Mouse (Mus musculus) gastrocnemius, postnatal 14 days (tissue): ENCODE measurements around the gene Atxn1l. TPM values are rescaled to one million over a fixed set of nuclear protein-coding genes. Genes with fewer than 3 reads are reported as not detected.
A peak's percentile ranks its signal among the peaks of the same experiment; 100 is the strongest.

Experiments
- DNase-seq: peaks from one replicate; pipeline ENCODE4 v3.0.0; 2021; ENCODE audit warnings: mixed read lengths
- intact Hi-C: fragments of 180-260 bp; cut with DNase I; formaldehyde crosslinking; loops from one replicate; pipeline ENCODE4 v1.15.1; 2025; ENCODE audit warnings: low total_unique reads
- total RNA-seq, 2 experiments: library from RNA; stranded (reverse); gene quantifications; 2 replicates each; pipeline ENCODE4 v1.2.3; 2021

Atxn1l gene
- total RNA-seq, 2 experiments from 2014 or later: 17.2 to 20.8 TPM

GRCm38 (mm10) chr8:109738049-109738380, 476 bp upstream of the Atxn1l start:
- intact Hi-C loops: no loop called here

GRCm38 (mm10) chr8:109736819-109737218, 720 bp downstream of the Atxn1l start:
- intact Hi-C loops: no loop called here
- no peak for DNase-seq

More at GRCm38 (mm10) chr8:109738049-109738380, 476 bp upstream of the Atxn1l start:
- DNase-seq: no peak

- intact Hi-C loops: no loop called here
- DNase-seq: no peak
Measured at GRCm38 (mm10) chr8:109734018-109734417, 3.5 kb downstream of the Atxn1l start.

GRCm38 (mm10) chr8:109731012-109731411, 6.5 kb downstream of the Atxn1l start:
- intact Hi-C loops: no loop called here
- no peak for DNase-seq

GRCm38 (mm10) chr8:109725106-109725505, 12.4 kb downstream of the Atxn1l start:
- DNase-seq: no peak
- intact Hi-C loops: no loop called here

GRCm38 (mm10) chr8:109714961-109715360, 22.6 kb downstream of the Atxn1l start:
- intact Hi-C loops: loop anchor here (5.0 kb wide), 1 partner anchor 892 kb away; no protein-coding TSS in a partner anchor
- DNase-seq: no peak

- no peak for DNase-seq
- intact Hi-C loops: loop anchor here (5.0 kb wide), 1 partner anchor 895 kb away; no protein-coding TSS in a partner anchor
Measured at GRCm38 (mm10) chr8:109712521-109712920, 25.0 kb downstream of the Atxn1l start.

GRCm38 (mm10) chr8:109707921-109708320, 29.6 kb downstream of the Atxn1l start:
- DNase-seq: no peak
- intact Hi-C loops: no loop called here

GRCm38 (mm10) chr8:109706874-109707237, 30.7 kb downstream of the Atxn1l start:
- DNase-seq: peak; percentile 62
- intact Hi-C loops: no loop called here

GRCm38 (mm10) chr8:109706076-109706873, 31.3 kb downstream of the Atxn1l start:
- DNase-seq: no peak
- intact Hi-C loops: no loop called here

- peak; percentile 92 for DNase-seq
- intact Hi-C loops: no loop called here
Measured at GRCm38 (mm10) chr8:109705320-109706075, 32.0 kb downstream of the Atxn1l start, which contains the start of gene Zfp821. Zfp821 (plus strand) TSS chr8:109705546.

GRCm38 (mm10) chr8:109704565-109705319, 32.8 kb downstream of the Atxn1l start:
- DNase-seq: no peak
- intact Hi-C loops: no loop called here

GRCm38 (mm10) chr8:109698477-109698876, 39.1 kb downstream of the Atxn1l start:
- intact Hi-C loops: loop anchor here (10.0 kb wide), 1 partner anchor 94 kb away; the partner anchor contains the start of gene Dhodh
- no peak for DNase-seq

GRCm38 (mm10) chr8:109697754-109698153, 39.8 kb downstream of the Atxn1l start:
- no peak for DNase-seq
- intact Hi-C loops: loop anchor here (10.0 kb wide), 1 partner anchor 93 kb away; the partner anchor contains the start of gene Dhodh

GRCm38 (mm10) chr8:109694154-109694553, 43.4 kb downstream of the Atxn1l start:
- intact Hi-C loops: loop anchor here (10.0 kb wide), 1 partner anchor 89 kb away; the partner anchor contains the start of gene Dhodh
- no peak for DNase-seq

GRCm38 (mm10) chr8:109693146-109693900, 44.2 kb downstream of the Atxn1l start, which contains the start of gene Ist1:
Ist1 (minus strand) TSS chr8:109693260.
- intact Hi-C loops: loop anchor here (10.0 kb wide), 1 partner anchor 89 kb away; the partner anchor contains the start of gene Dhodh
- peak; percentile 98 for DNase-seq

GRCm38 (mm10) chr8:109692443-109693145, 44.9 kb downstream of the Atxn1l start:
- intact Hi-C loops: loop anchor here (10.0 kb wide), 1 partner anchor 88 kb away; the partner anchor contains the start of gene Dhodh
- peak; percentile 46 for DNase-seq

GRCm38 (mm10) chr8:109691769-109692168, 45.8 kb downstream of the Atxn1l start:
- no peak for DNase-seq
- intact Hi-C loops: loop anchor here (10.0 kb wide), 1 partner anchor 87 kb away; the partner anchor contains the start of gene Dhodh
